Mouse (Mus musculus) adrenal gland, adult 2 months (tissue): ENCODE measurements around the gene Pard3. TPM values are rescaled to one million over a fixed set of nuclear protein-coding genes. Genes with fewer than 3 reads are reported as not detected.

ENCODE experiments used
- DNase-seq: peaks from one replicate; pipeline ENCODE4 v3.0.0; 2021
- polyA plus RNA-seq: library from polyadenylated mRNA; depleted of rRNA; stranded (reverse); fragments of >200 nt; gene quantifications from 2 replicates; pipeline ENCODE4 v1.2.3, GENCODE M21; 2012
- total RNA-seq, 2 experiments: library from RNA; stranded (reverse); gene quantifications; 2 replicates each; pipeline ENCODE4 v1.2.3; 2021

Gene Pard3
- total and polyA plus RNA-seq, 3 experiments, result 31.4 to 56.9 (median 45.4) TPM

GRCm38 (mm10) chr8:127438625-127439391 is 375.1 kb downstream of the Pard3 start:
- DNase-seq, result peak; percentile 11

DNA sequence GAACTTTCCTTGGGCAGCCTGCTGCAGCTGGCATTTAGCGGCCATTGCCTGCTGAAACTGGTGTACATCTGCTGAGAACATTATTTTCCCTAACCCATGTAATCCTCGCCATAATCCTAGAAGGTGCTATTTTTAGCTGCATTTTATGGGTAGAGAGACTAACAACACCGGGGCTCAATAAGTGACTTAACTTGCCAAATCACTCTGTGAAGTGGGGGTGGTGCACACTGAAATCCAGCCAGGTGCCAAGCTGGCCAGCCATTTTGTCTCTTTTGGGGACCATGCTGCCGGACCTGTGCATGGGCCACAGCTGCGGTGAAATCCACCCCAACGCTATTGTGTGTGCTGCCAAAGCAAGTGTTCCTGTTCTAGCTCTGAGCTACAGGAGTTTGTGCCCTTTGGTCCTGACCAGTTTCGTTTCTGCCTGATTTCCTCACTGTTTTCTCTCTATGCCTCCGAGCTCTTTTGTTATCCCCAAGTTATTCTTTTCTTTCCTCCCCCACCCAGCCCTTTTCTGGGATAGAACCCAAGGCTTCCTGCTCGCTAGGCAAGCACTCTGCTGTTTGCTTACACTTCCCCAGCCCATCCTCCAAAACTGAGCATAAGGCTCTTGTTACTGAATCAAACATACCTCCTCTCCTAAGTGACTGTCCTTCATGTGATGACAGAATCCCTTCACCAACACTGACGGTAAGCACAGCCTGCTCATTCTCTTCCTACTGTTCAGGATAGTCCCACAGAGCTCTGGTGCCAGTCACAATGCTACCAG is 375.9 kb downstream of the Pard3 start:
- peak; percentile 1 for DNase-seq

DNA sequence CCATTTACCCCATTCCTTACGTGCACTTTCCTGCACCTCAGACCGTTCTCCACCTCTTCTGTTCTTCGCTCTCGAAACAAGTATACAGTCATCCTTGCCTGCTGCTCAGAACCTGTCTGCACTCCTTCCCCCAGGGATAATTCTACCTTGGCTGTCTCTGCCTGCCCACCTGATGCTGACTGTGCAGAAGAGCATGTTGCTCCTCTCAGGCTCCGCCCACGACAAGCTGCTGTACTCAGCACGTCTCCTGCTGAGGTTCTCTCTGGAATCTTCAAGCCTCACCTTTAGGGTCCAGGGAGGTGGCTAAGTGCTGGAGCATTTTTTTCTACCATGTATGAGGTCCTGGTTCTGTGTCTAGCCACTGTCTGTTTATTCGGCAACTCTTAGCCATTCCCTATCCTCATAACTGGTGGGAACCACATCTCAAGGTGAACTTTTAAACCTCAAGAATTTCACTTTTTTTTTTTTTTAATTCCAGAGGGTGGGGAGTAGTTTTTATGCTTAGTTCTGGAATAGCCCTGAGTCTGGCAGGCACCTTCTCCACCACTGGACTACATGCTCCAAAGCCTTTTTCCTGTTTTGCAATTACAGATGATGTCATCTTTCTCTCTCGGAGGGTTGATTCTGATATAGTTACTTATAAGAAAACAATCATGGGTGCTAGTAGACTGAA is 376.6 kb downstream of the Pard3 start:
- DNase-seq, result no peak

- DNase-seq, result peak; percentile 62
Measured at GRCm38 (mm10) chr8:127440834-127441485, 377.3 kb downstream of the Pard3 start.

DNA sequence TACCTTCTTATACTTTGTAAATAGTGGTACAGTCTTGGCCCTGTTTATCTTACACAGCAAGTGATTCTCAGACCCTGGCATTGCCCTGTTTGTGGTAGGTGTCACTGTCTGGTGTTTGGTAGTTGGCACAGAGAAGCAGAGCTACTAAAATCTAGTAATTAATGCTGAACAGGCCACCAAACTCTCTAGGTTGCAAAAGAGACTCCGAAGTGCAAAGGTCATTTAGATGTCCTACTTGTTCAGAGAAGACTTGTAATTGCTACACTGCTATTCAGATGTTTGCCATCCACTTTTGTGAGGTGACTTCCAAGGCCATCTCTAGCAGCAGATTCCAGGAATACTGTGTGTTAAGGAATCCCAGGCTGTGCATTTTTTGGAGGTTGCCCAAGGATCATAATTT is 383.7 kb downstream of the Pard3 start:
- no peak for DNase-seq

DNA sequence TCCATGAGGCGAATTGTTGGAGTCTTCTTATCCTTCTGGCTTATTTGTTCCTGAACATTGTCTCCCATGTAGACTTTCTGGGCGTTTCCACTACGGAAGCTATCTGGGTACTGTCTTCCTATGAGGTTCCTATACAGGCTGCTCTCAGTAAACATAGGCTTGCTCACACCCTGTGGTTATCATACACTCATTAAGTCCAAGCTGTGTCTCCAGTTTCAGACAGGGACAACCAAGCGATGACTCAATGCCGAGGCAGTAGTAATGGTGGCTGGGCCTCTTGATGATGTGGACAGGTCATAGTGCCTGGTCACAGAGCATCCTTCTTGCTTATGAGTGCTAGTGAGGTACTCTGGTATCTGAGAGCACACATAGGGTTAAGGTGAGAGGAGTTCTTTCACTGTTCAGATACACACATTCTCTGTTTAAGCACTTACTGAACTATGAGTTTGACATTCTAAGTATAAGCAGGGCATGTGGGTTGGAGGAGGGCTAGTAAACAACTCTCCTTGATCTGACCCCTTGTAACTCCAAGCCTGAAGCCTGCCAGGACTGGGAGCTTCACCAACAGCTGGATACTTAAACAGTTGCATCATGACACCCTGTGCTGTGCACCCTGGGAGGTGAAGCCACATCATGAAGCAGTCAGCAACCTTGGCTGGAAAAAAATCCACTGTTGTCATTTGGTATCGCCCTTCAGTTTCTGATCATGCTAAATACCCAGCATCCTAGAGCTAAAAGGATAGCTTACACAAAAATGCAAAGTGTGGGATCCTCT is 385.6 kb downstream of the Pard3 start:
- peak; percentile 2 for DNase-seq

DNA sequence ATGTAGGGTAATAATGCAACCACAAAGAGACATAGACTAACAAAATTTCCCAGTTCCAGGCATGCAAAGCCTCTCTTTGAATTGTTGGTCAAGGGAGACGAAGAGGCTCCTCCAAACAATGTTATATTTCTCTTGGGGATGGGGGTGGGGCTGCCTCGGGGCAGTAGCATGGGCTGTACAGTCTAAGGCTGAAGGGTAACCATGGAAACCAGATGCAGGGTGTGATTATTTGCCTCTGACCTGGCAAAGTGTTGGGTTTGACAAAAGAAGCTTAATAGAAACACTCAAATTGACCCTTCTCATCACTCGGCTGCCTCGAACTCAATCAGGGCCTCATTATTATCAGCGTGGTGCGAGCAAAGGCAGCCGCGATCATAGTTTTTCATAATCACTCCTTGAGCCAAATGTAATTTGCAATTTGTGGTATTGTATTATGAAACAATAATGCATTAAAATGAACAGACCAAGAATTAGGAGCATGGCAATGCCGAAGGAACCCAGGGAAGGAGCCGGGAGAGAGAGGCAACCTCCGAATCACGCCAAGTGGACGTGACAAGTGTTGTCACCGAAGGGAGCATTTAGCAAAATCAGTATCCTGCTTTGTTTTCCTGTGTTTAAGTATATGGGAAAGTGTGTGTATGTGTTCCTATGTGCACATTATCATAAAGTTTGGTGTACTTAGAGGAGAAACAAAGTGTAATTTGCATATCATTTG is 387.4 kb downstream of the Pard3 start:
- DNase-seq, result no peak

GRCm38 (mm10) chr8:127452364-127452763 is 388.7 kb downstream of the Pard3 start:
- no peak for DNase-seq

GRCm38 (mm10) chr8:127457901-127458300 is 394.2 kb downstream of the Pard3 start:
- DNase-seq, result no peak

DNA sequence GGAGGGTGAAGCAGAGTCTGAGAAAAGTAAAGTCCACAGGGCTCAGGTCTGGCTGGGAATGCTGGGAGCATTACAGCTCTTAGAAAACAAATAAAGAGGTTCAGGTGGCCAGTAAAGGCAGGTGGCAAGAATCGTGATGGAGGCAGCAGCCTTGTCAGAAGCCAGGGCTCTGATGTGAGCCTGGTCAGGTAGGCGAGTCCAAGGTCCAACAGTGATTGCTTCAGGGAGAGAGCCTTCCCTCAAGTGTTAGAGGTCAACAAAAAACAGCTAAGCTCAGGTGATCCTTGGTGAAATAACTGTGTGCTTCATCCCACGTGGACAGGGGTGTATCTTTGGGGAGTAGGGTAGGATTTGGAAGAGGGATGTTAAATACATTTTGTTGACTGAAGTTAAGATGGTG is 397.5 kb downstream of the Pard3 start:
- DNase-seq, result no peak

DNA sequence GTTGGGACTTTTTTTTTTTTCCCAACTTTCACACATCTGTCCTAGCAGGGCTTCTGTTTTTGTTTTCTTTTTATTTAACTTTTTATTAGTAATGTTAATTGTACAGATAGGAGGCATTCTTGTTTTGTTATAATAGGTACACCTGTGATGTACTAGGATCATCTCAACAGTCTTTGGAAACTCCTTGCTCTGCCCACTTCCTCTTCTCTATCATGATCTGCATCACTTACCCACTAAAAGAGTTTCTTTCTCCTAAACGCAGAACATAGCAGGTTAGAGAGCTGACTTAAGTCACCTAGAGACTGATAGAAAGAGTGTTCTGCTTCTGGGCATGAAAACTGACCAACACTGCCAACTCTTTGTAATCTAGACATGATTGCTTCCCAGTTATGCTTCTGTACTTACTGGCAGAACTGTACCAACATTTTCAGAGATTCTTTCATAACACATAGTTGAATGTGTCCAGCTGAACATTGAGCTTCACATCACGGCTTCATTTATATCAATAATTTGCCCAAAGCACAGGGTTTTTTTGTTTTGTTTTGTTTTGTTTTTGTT is 398.8 kb downstream of the Pard3 start:
- no peak for DNase-seq

DNA sequence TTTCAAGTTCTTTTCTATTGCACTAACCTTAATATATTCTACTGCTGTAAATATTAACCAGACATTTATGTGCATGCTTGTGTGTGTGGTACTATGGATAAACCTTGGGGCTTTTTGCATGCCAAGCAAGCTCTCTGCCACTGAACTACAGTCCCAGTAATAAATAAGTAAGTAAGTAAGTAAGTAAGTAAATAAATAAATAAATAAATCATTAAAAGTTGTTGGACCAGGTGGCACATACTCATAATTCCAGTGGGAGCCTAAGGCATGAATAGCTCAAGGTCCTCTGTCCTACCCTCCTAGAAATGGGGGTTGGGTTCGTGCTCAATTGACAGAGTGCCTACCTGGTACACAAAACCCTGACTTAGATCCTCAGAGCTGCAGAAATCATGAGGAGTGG is 400.6 kb downstream of the Pard3 start:
- no peak for DNase-seq

DNA sequence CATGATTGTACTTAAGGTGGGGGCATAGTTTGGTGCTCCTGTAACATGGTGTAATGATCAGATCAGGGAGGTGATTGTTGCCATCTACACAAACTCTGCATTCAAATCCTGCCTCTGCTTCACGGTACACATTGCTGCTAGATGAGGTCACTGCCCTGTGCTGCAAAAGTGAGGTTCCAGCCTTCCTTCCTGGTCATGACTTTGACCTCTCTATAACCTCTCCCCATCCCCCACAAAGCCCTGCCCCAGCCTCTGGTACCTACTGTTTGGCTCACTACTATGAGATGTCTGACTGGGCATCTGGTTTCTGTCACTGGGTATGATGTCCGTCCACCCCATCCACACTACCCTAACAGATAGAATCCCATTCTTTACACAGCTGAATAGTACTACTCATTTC is 408.5 kb downstream of the Pard3 start:
- DNase-seq, result no peak

DNA sequence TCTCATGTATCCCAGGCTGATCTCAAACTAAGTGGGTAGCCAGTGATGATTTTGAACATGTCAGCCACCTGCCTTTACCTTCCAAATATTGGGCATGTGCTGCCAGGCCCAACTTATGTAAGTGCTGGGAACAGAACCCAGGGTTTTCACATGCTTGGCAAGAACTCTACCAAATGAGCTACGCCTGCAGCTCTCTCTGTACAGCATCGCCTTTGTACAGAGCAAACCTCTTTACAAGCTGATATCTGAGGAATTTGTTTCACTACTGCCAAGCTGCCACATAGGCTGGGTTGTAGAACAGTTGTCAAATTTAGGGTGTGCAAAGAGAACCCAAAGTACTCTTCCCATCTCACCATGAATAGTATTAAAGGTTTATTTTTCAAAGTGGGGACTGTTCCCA is 416.3 kb downstream of the Pard3 start:
- DNase-seq, result no peak

- DNase-seq, result no peak
Measured at GRCm38 (mm10) chr8:127485618-127486017, 421.9 kb downstream of the Pard3 start.

- DNase-seq, result no peak
Measured at GRCm38 (mm10) chr8:127491963-127492362, 428.3 kb downstream of the Pard3 start.

DNA sequence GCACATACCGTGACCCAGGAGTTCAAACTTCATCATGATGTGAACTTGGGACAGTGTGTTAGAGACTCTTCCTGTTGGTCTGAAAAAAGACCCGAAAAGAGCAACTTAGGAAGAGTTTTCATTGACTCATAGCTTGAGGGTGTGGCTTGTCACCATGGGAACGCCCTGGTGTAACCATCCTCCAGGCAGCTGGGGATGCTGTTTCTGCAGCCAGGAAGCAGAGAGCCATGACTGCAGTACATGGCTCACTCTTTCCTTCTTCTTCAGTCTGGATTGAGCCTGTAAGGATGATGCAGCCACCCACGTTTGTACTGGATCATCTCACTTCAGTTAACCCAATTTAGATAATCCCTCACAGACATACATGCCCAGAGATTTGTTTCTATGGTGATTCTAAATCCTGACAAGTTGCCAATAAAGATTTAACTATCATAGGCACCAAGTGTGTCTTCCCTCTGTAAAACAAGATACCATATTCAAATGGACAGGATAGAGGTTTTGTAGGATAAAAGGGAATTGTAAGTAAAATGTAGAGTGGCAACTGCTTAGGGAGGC is 431.6 kb downstream of the Pard3 start:
- DNase-seq, result peak; percentile 21

DNA sequence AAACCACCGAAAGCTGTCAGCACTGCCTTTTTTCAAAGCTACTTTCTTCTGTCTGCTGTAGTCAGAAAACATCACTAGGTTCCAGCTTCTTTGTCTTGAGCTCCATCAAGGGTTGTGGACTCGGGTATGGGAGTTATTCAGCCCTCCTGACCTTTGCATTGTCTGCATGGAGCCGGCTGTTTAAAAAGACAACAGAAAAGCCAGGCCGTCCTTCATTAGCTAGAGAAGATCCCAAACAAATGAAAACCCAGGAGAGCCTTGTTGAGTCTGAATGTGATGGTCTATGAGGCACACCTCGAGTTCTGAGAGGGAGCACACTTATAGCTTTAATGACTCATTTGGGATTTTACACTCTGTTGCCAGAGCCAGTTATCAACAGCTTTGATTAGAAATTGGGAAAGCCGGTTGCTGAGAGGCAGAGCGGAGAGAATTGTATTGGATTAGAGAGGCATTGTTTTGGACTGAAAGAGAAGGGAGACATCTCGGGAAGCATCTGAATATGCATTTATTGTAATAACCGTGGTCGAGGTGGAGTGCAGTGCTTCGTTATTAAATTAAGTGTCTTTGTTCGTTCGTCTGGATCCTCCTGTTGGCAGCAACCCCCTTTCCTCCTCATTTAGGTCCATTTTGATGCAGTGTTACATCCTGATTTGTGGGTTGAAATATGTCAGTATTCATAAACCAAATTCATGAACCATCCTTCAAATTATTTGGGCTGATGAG is 435.5 kb downstream of the Pard3 start:
- no peak for DNase-seq

- DNase-seq, result no peak
Measured at GRCm38 (mm10) chr8:127499720-127500114, 436.0 kb downstream of the Pard3 start.

- no peak for DNase-seq
Measured at GRCm38 (mm10) chr8:127500206-127500605, 436.5 kb downstream of the Pard3 start.
